In genomic region chr12:117771156-117771555, GRCm38 (mm10) we compare ENCODE assay signal across 20 mouse cellular contexts. TPM values are rescaled to one million over a fixed set of nuclear protein-coding genes. Genes with fewer than 3 reads are reported as not detected.
A peak's percentile ranks its signal among the peaks of the same experiment; 100 is the strongest.
DNase-seq lines count a peak whose midpoint lies in the region; ATAC-seq and TF ChIP-seq lines count a peak whose summit lies in the region.
"Had no signal": no experiment of that assay in that cellular context is flagged by ENCODE, and none has a peak within 500 bp of the region (broad histone marks: within the 10 kb centered on the region; RNA-seq: fewer than 3 reads in every experiment).

No protein-coding gene starts in this region.

- ATAC-seq in hindbrain, postnatal 0 days: 0 out of 2 replicates have a peak, but pooled peaks have one; percentile 28
- no peak for ATAC-seq in hindbrain, embryonic 14.5 days (ENCODE audit: low FRiP score)
- ATAC-seq: activated CD4-positive, CD25-positive, alpha-beta regulatory T cell, adult 4 months; forebrain, postnatal 0 days; hindbrain, embryonic 16.5 days; Patski had no signal

- H3K9me3 ChIP-seq in hindbrain, postnatal 0 days (ENCODE audit: low read length): no peaks in the 10 kb centered on the region
- no peaks in the 10 kb centered on the region for H3K9me3 ChIP-seq in hindbrain, embryonic 14.5 days (ENCODE audit: control insufficient read depth, low read length)
- H3K9me3 ChIP-seq: embryonic facial prominence, embryonic 13.5 days; forebrain, embryonic 12.5 days; heart, embryonic 13.5 days had no signal

- no peaks in the 10 kb centered on the region for H3K27me3 ChIP-seq in hindbrain, postnatal 0 days (ENCODE audit: insufficient read depth, low read length)
- no peaks in the 10 kb centered on the region for H3K27me3 ChIP-seq in hindbrain, embryonic 14.5 days (ENCODE audit: control insufficient read depth, insufficient read depth, low read length)
- H3K27me3 ChIP-seq: CH12.LX; embryonic facial prominence, embryonic 13.5 days had no signal

- no peak overlapping the region for H3K4me3 ChIP-seq in hindbrain, postnatal 0 days (ENCODE audit: low read length)
- no peak overlapping the region for H3K4me3 ChIP-seq in hindbrain, embryonic 14.5 days (replicated peaks; ENCODE audit: low read length)
- H3K4me3 ChIP-seq: embryonic facial prominence, embryonic 13.5 days; forebrain, embryonic 12.5 days; heart, embryonic 13.5 days had no signal

- intact Hi-C loops in left cerebral cortex, postnatal 36 days (cut with DNase I): no loop called here

- DNase-seq in hindbrain, postnatal 0 days (ENCODE audit: low spot score): no peak
- no peak for DNase-seq in hindbrain, embryonic 14.5 days (ENCODE audit: low spot score)
- DNase-seq in cerebellum, adult 11 months: peak; percentile 7
- DNase-seq in cerebellum, adult 8-10 months: peak; percentile 8
- peak; percentile 29 to 42 for DNase-seq in cerebellum, postnatal 14 days
- DNase-seq in right cerebral cortex, postnatal 36 days (ENCODE audit: low spot score in 2 of 2): no peak
- DNase-seq in kidney, postnatal 25 days: no peak
- DNase-seq in left cerebral cortex, postnatal 36 days (ENCODE audit: low spot score in 2 of 2): no peak
- DNase-seq: adrenal gland, postnatal 25 days; forebrain, postnatal 0 days; gastrocnemius, postnatal 14 days; heart, postnatal 36 days; kidney, adult 11 months had no signal

- H3K4me2 ChIP-seq in hindbrain, postnatal 0 days (ENCODE audit: low read depth, low read length): no peak overlapping the region
- H3K4me2 ChIP-seq in hindbrain, embryonic 14.5 days (replicated peaks): no peak overlapping the region
- H3K4me2 ChIP-seq: embryonic facial prominence, embryonic 13.5 days; forebrain, embryonic 12.5 days; heart, embryonic 13.5 days had no signal

- WGBS in hindbrain, postnatal 0 days: 77% methylated on average over 4 of the region's 4 CpGs
- WGBS in hindbrain, embryonic 14.5 days: 81% methylated on average over 4 of the region's 4 CpGs

- no peak overlapping the region for H3K27ac ChIP-seq in hindbrain, postnatal 0 days
- no peak overlapping the region for H3K27ac ChIP-seq in hindbrain, embryonic 14.5 days
- H3K27ac ChIP-seq: embryonic facial prominence, embryonic 13.5 days; forebrain, embryonic 12.5 days; heart, embryonic 13.5 days had no signal

- no peak overlapping the region for H3K9ac ChIP-seq in hindbrain, postnatal 0 days (replicated peaks; ENCODE audit: low read length)
- H3K9ac ChIP-seq in hindbrain, embryonic 14.5 days: no peak overlapping the region
- H3K9ac ChIP-seq: embryonic facial prominence, embryonic 13.5 days; forebrain, embryonic 12.5 days; forebrain, postnatal 0 days; heart, embryonic 13.5 days had no signal

- no peaks in the 10 kb centered on the region for H3K36me3 ChIP-seq in hindbrain, postnatal 0 days (ENCODE audit: insufficient read depth, low read length)
- no peaks in the 10 kb centered on the region for H3K36me3 ChIP-seq in hindbrain, embryonic 14.5 days (replicated peaks; ENCODE audit: control insufficient read depth, insufficient read depth)
- H3K36me3 ChIP-seq: embryonic facial prominence, embryonic 13.5 days; forebrain, embryonic 12.5 days; heart, embryonic 13.5 days had no signal

- no peak for TF ChIP-seq CTCF in hindbrain, postnatal 0 days (IDR thresholded peaks at IDR 0.05; ENCODE audit: low read depth)

- no peaks in the 10 kb centered on the region for H3K4me1 ChIP-seq in hindbrain, postnatal 0 days (ENCODE audit: insufficient read depth, low read length)
- H3K4me1 ChIP-seq in hindbrain, embryonic 14.5 days (replicated peaks; ENCODE audit: control insufficient read depth, insufficient read depth, low read length): no peaks in the 10 kb centered on the region
- H3K4me1 ChIP-seq: embryonic facial prominence, embryonic 13.5 days; forebrain, embryonic 12.5 days; heart, embryonic 13.5 days had no signal

RNA-seq across cellular contexts. Expression of gene Cdca7l, which starts 32.9 kb away (rescaled TPM):
- 4.4 and 4.6 TPM in 2 replicates for total RNA-seq in hindbrain, postnatal 0 days (2014; rRNA removed)
- 5.5 and 5.9 TPM in 2 replicates for polyA plus RNA-seq in hindbrain, postnatal 0 days (2015; fragmentation: Nextera tagmentation; extraction: Ambion mirVana)
- 4.9 and 5.8 TPM in 2 replicates for polyA plus RNA-seq in hindbrain, embryonic 14.5 days (2014; fragmentation: Nextera tagmentation; extraction: Ambion mirVana)
- 1 to 10 TPM in 1 of 2 experiments, under 1 TPM in 1; 0.49 to 1.7 TPM for total RNA-seq in left cerebral cortex, postnatal 36 days (2021)

Comparison
In these comparisons a context has a peak if more than half of its experiments do, and no peak if none do; other contexts are left out.
1. DNase-seq: peak in cerebellum, adult 11 months (single experiment), cerebellum, adult 8-10 months (single experiment) and cerebellum, postnatal 14 days (2 of 2); none in hindbrain, postnatal 0 days (single experiment), hindbrain, embryonic 14.5 days (single experiment), right cerebral cortex, postnatal 36 days (0 of 2), kidney, postnatal 25 days (0 of 2) and left cerebral cortex, postnatal 36 days (0 of 2).